Mouse (Mus musculus) liver, embryonic 14.5 days (tissue): ENCODE measurements around the gene Fam160a2.

ENCODE experiments used
- CTCF ChIP-seq: IDR thresholded peaks from 2 replicates; pipeline ENCODE4 v1.5.1; 2016; ENCODE audit warnings: antibody characterized with exemption, low read depth, control low read depth
- EP300 ChIP-seq: IDR thresholded peaks from 2 replicates; pipeline ENCODE4 v1.6.1; 2016; ENCODE audit warnings: antibody characterized with exemption, low read depth

- no peak for TF ChIP-seq CTCF
- TF ChIP-seq EP300, result no peak
Observed at GRCm38 (mm10) chr7:105416529-105416928, 16.7 kb upstream of the Fam160a2 start.
